Mouse (Mus musculus): ENCODE measurements around the gene Tmem248. TPM values are rescaled to one million over a fixed set of nuclear protein-coding genes. Genes with fewer than 3 reads are reported as not detected.

Tmem248 gene
- total and polyA plus RNA-seq, 3 experiments: 34.6 to 62.4 (median 40.6) TPM

DNA sequence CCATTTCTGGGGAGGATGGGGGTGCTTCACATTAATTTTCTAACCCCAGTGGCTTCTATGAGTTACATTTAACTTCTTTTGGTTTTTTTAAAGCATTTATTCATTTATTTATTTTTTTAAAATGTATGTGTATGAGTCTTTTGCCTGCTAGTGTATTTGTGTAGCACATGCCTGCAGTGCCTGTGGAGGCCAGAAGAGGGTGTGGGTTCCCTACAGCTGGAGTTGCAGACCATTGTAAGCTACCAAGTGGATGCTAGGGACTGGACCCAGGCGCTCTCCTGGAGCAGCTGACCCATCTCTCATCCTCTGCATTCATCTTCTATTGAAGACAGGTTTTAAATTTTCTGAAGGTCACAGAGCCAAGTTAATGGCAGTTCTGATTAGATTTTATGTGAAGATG, 55.5 kb downstream of the Tmem248 start:
- Histone ChIP-seq H3K4me1 (ENCODE audit: insufficient read depth, low read depth, low read length) (peaks cover 9% of the 10 kb centered on the region), H3K4me3 (ENCODE audit: low read depth, low read length) (no peak overlapping the region), H3K9me3 (replicated peaks) (no peaks in the 10 kb centered on the region), H3K36me3 (replicated peaks) (peaks cover 94% of the 10 kb centered on the region), H3K27me3 (ENCODE audit: insufficient read depth, low read length) (no peaks in the 10 kb centered on the region)
- ATAC-seq (ENCODE audit: extremely low read depth, insufficient number of reproducible peaks, low FRiP score, poor library complexity, severe bottlenecking): no peak
- TF ChIP-seq CTCF (IDR thresholded peaks at IDR 0.05; ENCODE audit: low read depth, low read length): no peak; the same call in 1 of the 2 replicates
- no peak for TF ChIP-seq GATA1 (IDR thresholded peaks at IDR 0.05; ENCODE audit: borderline replicate concordance, low read length)
- TF ChIP-seq POLR2AphosphoS5 (IDR thresholded peaks at IDR 0.05; ENCODE audit: insufficient replicate concordance, low read depth, low read length): no peak
- TF ChIP-seq TAL1 (conservative IDR thresholded peaks at IDR 0.05; ENCODE audit: low read depth, low read length): no peak
- no peak for TF ChIP-seq GATA2 (IDR thresholded peaks at IDR 0.05; ENCODE audit: borderline replicate concordance, low read depth, low read length)
- DNase-seq (ENCODE audit: low spot score): no peak

DNA sequence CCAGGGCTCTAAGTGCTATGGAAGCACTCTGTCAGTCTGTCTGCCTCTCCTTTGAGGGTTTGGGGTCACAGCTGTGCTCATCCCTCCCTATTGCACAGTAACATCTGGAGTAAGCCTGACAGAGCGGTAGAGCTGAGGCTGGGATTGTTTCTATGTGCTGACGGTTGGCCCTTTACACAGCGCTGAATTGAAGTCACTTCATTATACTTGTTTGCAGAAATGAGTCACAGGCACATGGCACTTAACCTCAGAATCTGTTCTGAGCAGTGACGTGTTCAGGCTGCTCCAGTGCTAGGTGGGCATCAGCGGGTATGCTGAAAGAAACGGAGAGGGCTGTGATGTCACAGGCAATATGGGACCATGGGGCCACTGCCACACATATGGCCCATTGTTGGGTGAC, 56.2 kb downstream of the Tmem248 start:
- peaks cover 94% of the 10 kb centered on the region for H3K36me3 ChIP-seq (replicated peaks)
- no peak for ATAC-seq (ENCODE audit: extremely low read depth, insufficient number of reproducible peaks, low FRiP score, poor library complexity, severe bottlenecking)
- H3K4me3 ChIP-seq (ENCODE audit: low read depth, low read length): no peak overlapping the region
- no peaks in the 10 kb centered on the region for H3K9me3 ChIP-seq (replicated peaks)
- TF ChIP-seq TAL1 (conservative IDR thresholded peaks at IDR 0.05; ENCODE audit: low read depth, low read length) (no peak), CTCF (IDR thresholded peaks at IDR 0.05; ENCODE audit: low read depth, low read length) (no peak), GATA1 (IDR thresholded peaks at IDR 0.05; ENCODE audit: borderline replicate concordance, low read length) (no peak), GATA2 (IDR thresholded peaks at IDR 0.05; ENCODE audit: borderline replicate concordance, low read depth, low read length) (no peak), POLR2AphosphoS5 (IDR thresholded peaks at IDR 0.05; ENCODE audit: insufficient replicate concordance, low read depth, low read length) (no peak)
- DNase-seq (ENCODE audit: low spot score): no peak
- peaks cover 12% of the 10 kb centered on the region for H3K4me1 ChIP-seq (ENCODE audit: insufficient read depth, low read depth, low read length)
- H3K27me3 ChIP-seq (ENCODE audit: insufficient read depth, low read length): no peaks in the 10 kb centered on the region

- TF ChIP-seq CTCF (IDR thresholded peaks at IDR 0.05; ENCODE audit: low read depth, low read length) (peak; percentile 37; the same call in 1 of the 2 replicates), GATA1 (IDR thresholded peaks at IDR 0.05; ENCODE audit: borderline replicate concordance, low read length) (no peak)
- Histone ChIP-seq H3K9me3 (replicated peaks) (no peaks in the 10 kb centered on the region), H3K36me3 (replicated peaks) (peaks cover 93% of the 10 kb centered on the region), H3K4me3 (ENCODE audit: low read depth, low read length) (no peak overlapping the region), H3K27me3 (ENCODE audit: insufficient read depth, low read length) (no peaks in the 10 kb centered on the region), H3K4me1 (ENCODE audit: insufficient read depth, low read depth, low read length) (peaks cover 5% of the 10 kb centered on the region)
- DNase-seq (ENCODE audit: low spot score) (no peak), ATAC-seq (ENCODE audit: extremely low read depth, insufficient number of reproducible peaks, low FRiP score, poor library complexity, severe bottlenecking) (no peak)
Observed at GRCm38 (mm10) chr5:130275509-130275908, 58.6 kb downstream of the Tmem248 start.

- ATAC-seq (ENCODE audit: extremely low read depth, insufficient number of reproducible peaks, low FRiP score, poor library complexity, severe bottlenecking) (peak; percentile 42; the same call in 1 of the 2 replicates), DNase-seq (ENCODE audit: low spot score) (no peak)
- peaks cover 93% of the 10 kb centered on the region for H3K36me3 ChIP-seq (replicated peaks)
- H3K4me3 ChIP-seq (ENCODE audit: low read depth, low read length): no peak overlapping the region
- no peaks in the 10 kb centered on the region for H3K9me3 ChIP-seq (replicated peaks)
- TF ChIP-seq POLR2AphosphoS5 (IDR thresholded peaks at IDR 0.05; ENCODE audit: insufficient replicate concordance, low read depth, low read length): no peak
- TF ChIP-seq GATA2 (IDR thresholded peaks at IDR 0.05; ENCODE audit: borderline replicate concordance, low read depth, low read length): no peak
- no peak for TF ChIP-seq TAL1 (conservative IDR thresholded peaks at IDR 0.05; ENCODE audit: low read depth, low read length)
- TF ChIP-seq CTCF (IDR thresholded peaks at IDR 0.05; ENCODE audit: low read depth, low read length): no peak
- TF ChIP-seq GATA1 (IDR thresholded peaks at IDR 0.05; ENCODE audit: borderline replicate concordance, low read length): no peak
- no peaks in the 10 kb centered on the region for H3K27me3 ChIP-seq (ENCODE audit: insufficient read depth, low read length)
- peaks cover 5% of the 10 kb centered on the region for H3K4me1 ChIP-seq (ENCODE audit: insufficient read depth, low read depth, low read length)
Observed at GRCm38 (mm10) chr5:130278011-130278472, 61.2 kb downstream of the Tmem248 start.

GRCm38 (mm10) chr5:130283079-130283732, 66.3 kb downstream of the Tmem248 start:
- DNase-seq (ENCODE audit: low spot score): no peak
- no peak for ATAC-seq (ENCODE audit: extremely low read depth, insufficient number of reproducible peaks, low FRiP score, poor library complexity, severe bottlenecking)
- Histone ChIP-seq H3K27me3 (ENCODE audit: insufficient read depth, low read length) (no peaks in the 10 kb centered on the region), H3K36me3 (replicated peaks) (peaks cover 98% of the 10 kb centered on the region), H3K9me3 (replicated peaks) (no peaks in the 10 kb centered on the region), H3K4me3 (ENCODE audit: low read depth, low read length) (no peak overlapping the region), H3K4me1 (ENCODE audit: insufficient read depth, low read depth, low read length) (peaks cover under 1% of the 10 kb centered on the region; the same call in 1 of the 2 replicates)
- TF ChIP-seq CTCF (IDR thresholded peaks at IDR 0.05; ENCODE audit: low read depth, low read length) (no peak), GATA2 (IDR thresholded peaks at IDR 0.05; ENCODE audit: borderline replicate concordance, low read depth, low read length) (no peak), POLR2AphosphoS5 (IDR thresholded peaks at IDR 0.05; ENCODE audit: insufficient replicate concordance, low read depth, low read length) (no peak), TAL1 (conservative IDR thresholded peaks at IDR 0.05; ENCODE audit: low read depth, low read length) (no peak), GATA1 (IDR thresholded peaks at IDR 0.05; ENCODE audit: borderline replicate concordance, low read length) (no peak)

GRCm38 (mm10) chr5:130288106-130288505, 71.2 kb downstream of the Tmem248 start:
- no peak overlapping the region for H3K4me3 ChIP-seq (ENCODE audit: low read depth, low read length)
- H3K9me3 ChIP-seq (replicated peaks): 0 out of 2 replicates have a peak, but pooled peaks cover 2% of the 10 kb centered on the region
- no peaks in the 10 kb centered on the region for H3K4me1 ChIP-seq (ENCODE audit: insufficient read depth, low read depth, low read length)
- peaks cover 98% of the 10 kb centered on the region for H3K36me3 ChIP-seq (replicated peaks)
- ATAC-seq (ENCODE audit: extremely low read depth, insufficient number of reproducible peaks, low FRiP score, poor library complexity, severe bottlenecking): no peak
- no peak for DNase-seq (ENCODE audit: low spot score)
- TF ChIP-seq TAL1 (conservative IDR thresholded peaks at IDR 0.05; ENCODE audit: low read depth, low read length) (no peak), POLR2AphosphoS5 (IDR thresholded peaks at IDR 0.05; ENCODE audit: insufficient replicate concordance, low read depth, low read length) (no peak), GATA2 (IDR thresholded peaks at IDR 0.05; ENCODE audit: borderline replicate concordance, low read depth, low read length) (no peak), GATA1 (IDR thresholded peaks at IDR 0.05; ENCODE audit: borderline replicate concordance, low read length) (no peak), CTCF (IDR thresholded peaks at IDR 0.05; ENCODE audit: low read depth, low read length) (no peak)
- no peaks in the 10 kb centered on the region for H3K27me3 ChIP-seq (ENCODE audit: insufficient read depth, low read length)
